Mouse (Mus musculus): ENCODE data around the gene Klhl26.

GRCm38 (mm10) chr8:70513441-70513840 lies 36.7 kb upstream of the Klhl26 start:
- TF ChIP-seq CTCF (IDR thresholded peaks at IDR 0.05) (no peak), EP300 (IDR thresholded peaks at IDR 0.05) (no peak)
